Mouse (Mus musculus): ENCODE measurements around the gene Hcar2. TPM values are rescaled to one million over a fixed set of nuclear protein-coding genes. Genes with fewer than 3 reads are reported as not detected.

The Hcar2 gene
- not detected in 2 replicates for polyA plus RNA-seq (2015; fragmentation: Nextera tagmentation; extraction: Ambion mirVana)

- Histone ChIP-seq H3K9me3 (ENCODE audit: control insufficient read depth, low read length) (no peaks in the 10 kb centered on the region), H3K4me1 (replicated peaks; ENCODE audit: control insufficient read depth, insufficient read depth, low read length) (no peaks in the 10 kb centered on the region), H3K36me3 (ENCODE audit: control insufficient read depth, insufficient read depth) (no peaks in the 10 kb centered on the region), H3K4me3 (replicated peaks; ENCODE audit: low read length) (no peak within 1 kb of the TSS), H3K4me2 (ENCODE audit: low read length) (no peak within 1 kb of the TSS), H3K9ac (replicated peaks; ENCODE audit: low read depth, low read length) (no peak within 1 kb of the TSS), H3K27me3 (replicated peaks; ENCODE audit: control insufficient read depth, insufficient read depth, low read length) (no peaks in the 10 kb centered on the region), H3K27ac (ENCODE audit: low read length) (no peak within 1 kb of the TSS)
- no peak for ATAC-seq
- 86% methylated on average over 12 of the region's 12 CpGs for WGBS
These were observed at the start of gene Hcar2 for GRCm38 (mm10) chr5:123865365-123865764. Hcar2 (minus strand) TSS chr5:123865499.

DNA sequence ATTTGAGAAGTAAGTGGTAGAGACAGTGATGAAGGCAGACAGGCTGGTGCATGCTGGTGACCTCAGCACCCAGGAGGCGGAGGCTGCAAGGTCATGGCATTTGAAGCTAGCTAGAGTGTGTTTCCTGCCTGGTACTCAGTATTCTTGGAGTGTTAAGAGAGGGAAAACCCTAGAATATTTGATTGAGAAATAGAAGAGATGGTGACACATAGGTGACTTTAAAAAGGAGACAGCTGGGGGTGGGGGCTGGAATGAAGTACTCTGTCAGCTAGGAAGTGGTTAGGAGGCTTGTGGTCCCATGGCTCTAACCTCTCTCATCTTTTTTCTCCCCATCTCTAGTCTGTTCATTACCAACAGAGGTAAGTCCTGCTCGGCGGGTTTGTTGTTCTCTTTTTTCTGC, 49.6 kb upstream of the Hcar2 start:
- Histone ChIP-seq H3K4me3 (replicated peaks; ENCODE audit: low read length) (no peak overlapping the region), H3K9me3 (ENCODE audit: control insufficient read depth, low read length) (no peaks in the 10 kb centered on the region), H3K4me1 (replicated peaks; ENCODE audit: control insufficient read depth, insufficient read depth, low read length) (no peaks in the 10 kb centered on the region), H3K9ac (replicated peaks; ENCODE audit: low read depth, low read length) (no peak overlapping the region), H3K36me3 (ENCODE audit: control insufficient read depth, insufficient read depth) (peaks cover 11% of the 10 kb centered on the region), H3K27ac (ENCODE audit: low read length) (no peak overlapping the region), H3K27me3 (replicated peaks; ENCODE audit: control insufficient read depth, insufficient read depth, low read length) (no peaks in the 10 kb centered on the region), H3K4me2 (ENCODE audit: low read length) (no peak overlapping the region)
- WGBS = 100% methylated on average over 3 of the region's 3 CpGs
- no peak for ATAC-seq

DNA sequence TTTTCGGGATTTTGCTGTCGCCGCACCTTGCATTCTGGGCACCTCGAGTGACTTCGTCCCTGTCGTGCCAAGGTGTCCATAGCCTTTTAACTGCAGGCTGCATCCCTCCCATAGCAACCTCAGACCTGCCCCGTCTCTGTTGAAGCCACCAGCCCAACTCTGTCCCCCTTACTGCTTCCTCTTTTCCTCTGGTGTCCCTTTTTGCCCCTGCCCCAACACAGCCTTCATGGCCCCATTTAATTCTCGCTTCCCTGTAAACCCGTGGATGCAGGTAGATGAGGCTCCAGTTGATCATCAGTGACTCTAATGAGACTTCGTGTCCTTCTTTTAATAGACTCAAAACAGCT, 42.3 kb upstream of the Hcar2 start:
- Histone ChIP-seq H3K4me2 (ENCODE audit: low read length) (peak overlapping the region; percentile 95), H3K27ac (ENCODE audit: low read length) (peak overlapping the region; percentile 89), H3K4me1 (replicated peaks; ENCODE audit: control insufficient read depth, insufficient read depth, low read length) (peaks cover 15% of the 10 kb centered on the region), H3K36me3 (ENCODE audit: control insufficient read depth, insufficient read depth) (no peaks in the 10 kb centered on the region; the same call in 1 of the 2 replicates), H3K9ac (replicated peaks; ENCODE audit: low read depth, low read length) (peak overlapping the region; percentile 98), H3K27me3 (replicated peaks; ENCODE audit: control insufficient read depth, insufficient read depth, low read length) (no peaks in the 10 kb centered on the region), H3K9me3 (ENCODE audit: control insufficient read depth, low read length) (no peaks in the 10 kb centered on the region), H3K4me3 (replicated peaks; ENCODE audit: low read length) (peak overlapping the region; percentile 87)
- 2% methylated on average over 10 of the region's 10 CpGs for WGBS
- ATAC-seq = no peak

- H3K27ac ChIP-seq (ENCODE audit: low read length) = peak within 1 kb of the TSS; percentile 89
- H3K4me3 ChIP-seq (replicated peaks; ENCODE audit: low read length) = peak within 1 kb of the TSS; percentile 87
- H3K9ac ChIP-seq (replicated peaks; ENCODE audit: low read depth, low read length) = peak within 1 kb of the TSS; percentile 98
- under 1% methylated on average over 59 of the region's 61 CpGs for WGBS
- H3K4me1 ChIP-seq (replicated peaks; ENCODE audit: control insufficient read depth, insufficient read depth, low read length) = peaks cover 15% of the 10 kb centered on the region
- peak within 1 kb of the TSS; percentile 95 for H3K4me2 ChIP-seq (ENCODE audit: low read length)
- no peaks in the 10 kb centered on the region for H3K9me3 ChIP-seq (ENCODE audit: control insufficient read depth, low read length)
- H3K36me3 ChIP-seq (ENCODE audit: control insufficient read depth, insufficient read depth) = no peaks in the 10 kb centered on the region; the same call in 1 of the 2 replicates
- no peaks in the 10 kb centered on the region for H3K27me3 ChIP-seq (replicated peaks; ENCODE audit: control insufficient read depth, insufficient read depth, low read length)
- peak; percentile 94 for ATAC-seq
These were observed 41.8 kb upstream of the Hcar2 start, which contains the start of gene Denr for GRCm38 (mm10) chr5:123906976-123907630. Denr (plus strand) TSS chr5:123907175.

DNA sequence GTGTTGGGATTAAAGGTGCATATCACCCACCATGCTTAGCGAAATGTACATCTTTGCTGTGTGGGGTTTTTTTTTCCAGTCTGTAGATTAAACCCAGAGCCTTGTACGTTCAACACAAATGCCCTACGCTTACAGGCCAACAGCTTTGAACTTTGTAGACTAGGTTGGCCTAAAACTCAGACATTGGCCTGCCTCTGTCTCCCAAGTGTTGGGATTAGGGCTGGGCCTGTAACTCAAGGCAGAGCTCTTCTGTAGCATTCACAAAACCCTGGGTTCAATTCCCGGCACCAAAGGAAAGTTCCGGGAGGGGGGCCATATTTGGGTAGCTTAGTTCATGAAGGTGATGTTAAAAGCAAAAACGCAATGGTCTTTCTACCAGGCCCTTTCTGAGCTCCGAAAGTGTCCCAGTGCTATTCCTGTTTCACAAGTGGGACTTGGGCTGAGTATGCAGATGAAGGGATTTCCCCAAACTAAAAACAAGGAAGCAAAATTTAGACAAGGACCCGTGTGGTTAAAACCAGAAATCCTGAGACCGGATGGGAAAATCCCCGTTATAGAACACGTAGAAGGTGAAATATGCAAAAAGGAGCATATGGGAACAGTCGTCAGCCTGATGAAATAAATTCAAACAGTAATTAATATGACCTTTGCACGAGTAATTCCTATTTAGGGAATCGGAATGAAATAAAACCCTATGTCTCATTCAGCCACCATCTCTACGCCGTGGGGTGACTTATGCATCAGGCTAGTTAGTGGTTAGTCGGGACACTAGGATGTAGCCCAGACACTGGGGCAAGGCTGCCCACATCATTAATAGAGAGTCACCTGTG, 41.1 kb upstream of the Hcar2 start:
- ATAC-seq = no peak
- no peak overlapping the region; the same call in 1 of the 2 replicates for H3K27ac ChIP-seq (ENCODE audit: low read length)
- no peaks in the 10 kb centered on the region; the same call in 1 of the 2 replicates for H3K36me3 ChIP-seq (ENCODE audit: control insufficient read depth, insufficient read depth)
- peak overlapping the region; percentile 54 for H3K4me2 ChIP-seq (ENCODE audit: low read length)
- H3K4me1 ChIP-seq (replicated peaks; ENCODE audit: control insufficient read depth, insufficient read depth, low read length) = peaks cover 15% of the 10 kb centered on the region
- no peaks in the 10 kb centered on the region for H3K9me3 ChIP-seq (ENCODE audit: control insufficient read depth, low read length)
- peak overlapping the region; percentile 87 for H3K4me3 ChIP-seq (replicated peaks; ENCODE audit: low read length)
- no peaks in the 10 kb centered on the region for H3K27me3 ChIP-seq (replicated peaks; ENCODE audit: control insufficient read depth, insufficient read depth, low read length)
- peak overlapping the region; percentile 50 for H3K9ac ChIP-seq (replicated peaks; ENCODE audit: low read depth, low read length)
- WGBS = 68% methylated on average over 17 of the region's 17 CpGs

DNA sequence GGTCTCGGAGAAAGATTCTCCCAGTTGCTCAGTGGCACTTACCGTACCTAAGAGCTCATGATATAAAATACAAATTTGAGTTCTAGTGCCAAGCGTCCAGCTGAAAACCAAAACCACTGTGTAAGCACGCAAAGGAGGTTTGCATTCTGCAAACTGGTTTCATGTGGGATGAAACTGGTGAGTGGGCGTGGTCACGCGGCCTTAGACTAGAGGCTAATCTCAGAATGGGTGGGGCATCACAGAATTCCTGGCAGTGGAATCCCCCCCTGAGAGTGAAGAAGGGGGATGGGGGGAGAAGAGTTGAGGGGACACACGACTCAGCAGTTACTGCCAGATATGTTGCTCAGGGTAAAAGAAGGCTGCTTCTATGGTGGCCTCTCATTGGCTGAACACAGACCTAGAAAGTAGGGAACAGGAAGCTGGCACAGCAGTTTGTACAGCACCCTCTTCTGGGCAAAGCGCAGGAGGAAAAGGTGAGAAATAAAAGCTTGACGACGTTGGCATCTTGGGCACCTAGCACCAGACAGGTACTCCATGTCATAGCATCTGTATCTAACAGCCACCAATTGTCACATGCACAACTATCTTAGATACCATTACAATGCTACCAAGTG, 38.9 kb upstream of the Hcar2 start:
- ATAC-seq = no peak
- H3K9ac ChIP-seq (replicated peaks; ENCODE audit: low read depth, low read length) = no peak overlapping the region
- WGBS = 71% methylated on average over 11 of the region's 11 CpGs

DNA sequence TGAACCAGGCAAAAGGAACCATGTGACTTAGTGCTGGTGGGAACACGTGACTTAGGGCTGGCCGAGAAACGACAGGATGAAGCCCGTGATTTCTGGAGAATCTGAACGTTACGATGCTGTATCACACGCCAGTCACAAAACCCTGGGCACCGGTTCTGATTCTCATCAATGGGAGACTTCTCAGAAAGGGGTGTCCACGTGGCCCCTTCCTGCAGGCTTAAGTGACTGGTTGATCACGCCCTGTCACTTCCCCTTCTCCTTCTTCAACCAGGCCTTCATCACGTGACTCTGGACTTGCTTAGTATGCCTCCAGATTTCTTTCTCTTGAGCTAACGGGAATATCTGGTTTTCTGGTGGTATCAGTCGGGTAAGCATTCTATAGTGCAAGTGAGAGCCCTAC, 32.1 kb upstream of the Hcar2 start:
- no peak overlapping the region for H3K9ac ChIP-seq (replicated peaks; ENCODE audit: low read depth, low read length)
- no peaks in the 10 kb centered on the region for H3K36me3 ChIP-seq (ENCODE audit: control insufficient read depth, insufficient read depth)
- no peaks in the 10 kb centered on the region for H3K4me1 ChIP-seq (replicated peaks; ENCODE audit: control insufficient read depth, insufficient read depth, low read length)
- WGBS = 80% methylated on average over 13 of the region's 13 CpGs
- no peaks in the 10 kb centered on the region for H3K9me3 ChIP-seq (ENCODE audit: control insufficient read depth, low read length)
- H3K27ac ChIP-seq (ENCODE audit: low read length) = no peak overlapping the region
- no peak overlapping the region for H3K4me2 ChIP-seq (ENCODE audit: low read length)
- ATAC-seq = no peak
- H3K4me3 ChIP-seq (replicated peaks; ENCODE audit: low read length) = no peak overlapping the region
- no peaks in the 10 kb centered on the region for H3K27me3 ChIP-seq (replicated peaks; ENCODE audit: control insufficient read depth, insufficient read depth, low read length)

More for the DNA sequence above, 38.9 kb upstream of the Hcar2 start:
- H3K4me1 ChIP-seq (replicated peaks; ENCODE audit: control insufficient read depth, insufficient read depth, low read length) = peaks cover 15% of the 10 kb centered on the region
- H3K4me3 ChIP-seq (replicated peaks; ENCODE audit: low read length) = no peak overlapping the region
- no peak overlapping the region for H3K4me2 ChIP-seq (ENCODE audit: low read length)
- H3K27me3 ChIP-seq (replicated peaks; ENCODE audit: control insufficient read depth, insufficient read depth, low read length) = no peaks in the 10 kb centered on the region
- H3K27ac ChIP-seq (ENCODE audit: low read length) = no peak overlapping the region
- no peaks in the 10 kb centered on the region for H3K36me3 ChIP-seq (ENCODE audit: control insufficient read depth, insufficient read depth)
- no peaks in the 10 kb centered on the region for H3K9me3 ChIP-seq (ENCODE audit: control insufficient read depth, low read length)

DNA sequence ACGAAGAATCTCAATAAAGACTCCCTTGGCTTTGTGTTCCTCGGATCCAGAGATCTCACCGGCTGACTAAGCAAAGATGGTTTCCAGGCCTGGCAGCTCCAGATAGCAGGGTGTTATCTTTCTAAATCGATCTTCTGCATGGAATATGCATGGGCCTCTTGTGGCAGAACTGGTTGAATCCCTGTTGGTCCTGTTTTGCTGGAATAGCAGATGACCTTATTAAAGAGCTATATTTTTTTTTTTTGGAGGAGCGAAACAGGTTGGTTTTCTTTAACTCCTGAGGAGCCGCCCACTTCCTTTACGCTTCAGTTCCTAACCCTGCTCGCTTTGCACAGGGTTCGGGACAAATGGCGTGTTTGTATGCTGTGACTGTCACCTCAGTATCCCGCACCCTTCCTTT, 31.1 kb upstream of the Hcar2 start:
- H3K36me3 ChIP-seq (ENCODE audit: control insufficient read depth, insufficient read depth) = no peaks in the 10 kb centered on the region
- H3K4me2 ChIP-seq (ENCODE audit: low read length) = no peak overlapping the region
- H3K9me3 ChIP-seq (ENCODE audit: control insufficient read depth, low read length) = no peaks in the 10 kb centered on the region
- 87% methylated on average over 11 of the region's 11 CpGs for WGBS
- H3K4me3 ChIP-seq (replicated peaks; ENCODE audit: low read length) = no peak overlapping the region
- H3K4me1 ChIP-seq (replicated peaks; ENCODE audit: control insufficient read depth, insufficient read depth, low read length) = no peaks in the 10 kb centered on the region
- H3K9ac ChIP-seq (replicated peaks; ENCODE audit: low read depth, low read length) = no peak overlapping the region
- H3K27ac ChIP-seq (ENCODE audit: low read length) = no peak overlapping the region
- ATAC-seq = no peak
- H3K27me3 ChIP-seq (replicated peaks; ENCODE audit: control insufficient read depth, insufficient read depth, low read length) = no peaks in the 10 kb centered on the region

DNA sequence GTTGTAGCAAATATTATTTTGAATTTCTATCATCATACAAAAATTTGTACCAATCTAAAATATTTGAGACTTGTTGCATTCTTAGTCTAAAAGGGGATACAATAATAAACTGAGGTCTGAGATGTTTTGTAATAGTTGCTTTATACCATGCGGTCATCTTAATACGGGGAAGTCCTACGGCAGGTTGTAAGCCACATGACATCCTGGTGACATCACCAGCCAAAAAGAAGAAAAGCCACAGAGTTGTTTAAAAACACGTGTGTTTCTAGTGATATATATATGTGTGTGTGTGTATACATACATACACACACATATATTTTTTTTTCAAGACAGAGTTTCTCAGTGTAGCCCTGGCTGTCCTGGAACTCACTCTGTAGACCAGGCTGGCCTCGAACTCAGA, 28.2 kb upstream of the Hcar2 start:
- no peaks in the 10 kb centered on the region for H3K27me3 ChIP-seq (replicated peaks; ENCODE audit: control insufficient read depth, insufficient read depth, low read length)
- H3K36me3 ChIP-seq (ENCODE audit: control insufficient read depth, insufficient read depth) = no peaks in the 10 kb centered on the region
- H3K4me3 ChIP-seq (replicated peaks; ENCODE audit: low read length) = no peak overlapping the region
- H3K4me2 ChIP-seq (ENCODE audit: low read length) = no peak overlapping the region
- 94% methylated on average over 5 of the region's 5 CpGs for WGBS
- H3K9me3 ChIP-seq (ENCODE audit: control insufficient read depth, low read length) = no peaks in the 10 kb centered on the region
- H3K27ac ChIP-seq (ENCODE audit: low read length) = no peak overlapping the region
- H3K9ac ChIP-seq (replicated peaks; ENCODE audit: low read depth, low read length) = no peak overlapping the region
- H3K4me1 ChIP-seq (replicated peaks; ENCODE audit: control insufficient read depth, insufficient read depth, low read length) = no peaks in the 10 kb centered on the region
- ATAC-seq = no peak

All from forebrain, embryonic 16.5 days (tissue).